Mouse (Mus musculus) forebrain, embryonic 11.5 days (tissue): ENCODE results near the gene Cyb5r1. TPM values are rescaled to one million over a fixed set of nuclear protein-coding genes. Genes with fewer than 3 reads are reported as not detected.
"Not testable (repeated sequence)": the region's sequence is repeated elsewhere in the genome, so short reads cannot be mapped to it uniquely, and the experiment has no call there.

ENCODE experiments used
- ATAC-seq: fragments of 200-750 bp; cut with Nextera tagmentation; replicated peaks from 2 replicates; pipeline ENCODE4 v1.8.0; 2017; ENCODE audit warnings: moderate TSS enrichment; ENCODE audit not compliant: low FRiP score
- DNase-seq: peaks from one replicate; pipeline ENCODE4 v3.0.0-alpha.2; 2017; ENCODE audit warnings: low spot score
- H3K27ac ChIP-seq: fragments of 300-500 bp; sonication (generic); 2 replicates; pipeline ENCODE4 v1.5.1; 2014; ENCODE audit warnings: low read depth, low read length
- H3K27me3 ChIP-seq: fragments of 300-500 bp; sonication (generic); 2 replicates; pipeline ENCODE4 v1.6.1; 2014; ENCODE audit warnings: mild to moderate bottlenecking, low read length, mixed read lengths; ENCODE audit not compliant: control insufficient read depth, insufficient read depth
- H3K36me3 ChIP-seq: fragments of 300-500 bp; sonication (generic); 2 replicates; pipeline ENCODE4 v1.6.1; 2014; ENCODE audit warnings: mild to moderate bottlenecking, low read length, moderate library complexity, mixed read lengths; ENCODE audit not compliant: control insufficient read depth, insufficient read depth
- H3K4me1 ChIP-seq: fragments of 300-500 bp; sonication (generic); replicated peaks from 2 replicates; pipeline ENCODE4 v1.6.1; 2014; ENCODE audit warnings: low read length, mixed read lengths; ENCODE audit not compliant: control insufficient read depth, insufficient read depth
- H3K4me2 ChIP-seq: fragments of 300-500 bp; sonication (generic); 2 replicates; pipeline ENCODE4 v1.6.1; 2014; ENCODE audit warnings: low read depth, mild to moderate bottlenecking, low read length, moderate library complexity, mixed read lengths; ENCODE audit not compliant: severe bottlenecking
- H3K4me3 ChIP-seq: fragments of 300-500 bp; sonication (generic); 2 replicates; pipeline ENCODE4 v1.5.1; 2014; ENCODE audit warnings: low read depth, low read length
- H3K9ac ChIP-seq: fragments of 300-500 bp; sonication (generic); 2 replicates; pipeline ENCODE4 v1.6.1; 2014; ENCODE audit warnings: low read length
- H3K9me3 ChIP-seq: fragments of 300-500 bp; sonication (generic); 2 replicates; pipeline ENCODE4 v1.6.1; 2016; ENCODE audit warnings: low read length, mixed read lengths; ENCODE audit not compliant: control insufficient read depth
- WGBS: fragments of 180-500 bp; shearing (Covaris S2); extraction: QIAGEN DNeasy Blood & Tissue Kit; methylation state at CpG from one replicate; pipeline ENCODE4 v1.1.7; 2014; 5-methylcytosine and 5-hydroxymethylcytosine counted together
- polyA plus RNA-seq: library from polyadenylated mRNA; unstranded; fragments of >200 nt; fragmentation: Nextera tagmentation; extraction: Ambion mirVana; gene quantifications from 2 replicates; pipeline ENCODE4 v1.2.1, GENCODE M21; 2014

The Cyb5r1 gene
- polyA plus RNA-seq, 1 experiment from 2014 or later: 25.8 TPM

DNA sequence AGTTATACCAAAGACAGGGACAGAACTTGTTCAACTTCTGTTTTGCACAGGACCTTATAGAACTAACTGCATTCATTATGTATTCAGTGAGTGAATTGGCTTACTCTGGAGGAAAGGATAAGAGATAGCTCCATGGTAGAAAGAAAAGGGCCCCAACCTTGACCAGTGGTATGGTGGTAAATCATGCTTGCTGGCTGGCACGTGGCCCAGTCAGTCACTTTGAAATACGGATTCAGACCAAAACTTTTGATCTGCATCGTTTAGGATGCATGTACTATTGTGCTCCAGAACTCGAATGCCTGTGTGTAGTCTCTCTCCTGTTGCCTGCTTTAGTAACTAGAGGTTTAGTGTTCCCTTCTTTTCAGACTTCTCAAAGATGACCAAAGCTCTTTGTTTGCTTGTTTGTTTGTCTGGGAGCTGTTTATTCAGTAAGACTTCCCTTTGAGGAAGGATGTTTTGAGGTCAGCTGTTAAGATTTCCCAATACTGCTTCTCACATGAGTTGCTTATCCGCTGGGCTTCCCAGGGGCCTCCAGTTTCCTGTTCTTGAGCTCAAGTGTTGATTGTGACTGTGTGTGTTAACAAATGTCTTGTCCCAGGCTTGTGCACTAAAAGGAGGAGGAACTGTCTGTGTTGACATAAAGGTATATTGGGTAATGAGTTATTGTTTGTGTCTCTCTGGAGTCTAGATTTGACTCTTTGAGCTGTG is 14.5 kb downstream of the Cyb5r1 start:
- no peak for ATAC-seq
- H3K4me3 ChIP-seq: no peak overlapping the region
- no peak overlapping the region for H3K27ac ChIP-seq
- no peak overlapping the region for H3K4me2 ChIP-seq
- H3K4me1 ChIP-seq: peaks cover 11% of the 10 kb centered on the region; the same call in 1 of the 2 replicates
- DNase-seq: no peak
- no peaks in the 10 kb centered on the region for H3K9me3 ChIP-seq
- WGBS: 74% methylated on average over 5 of the region's 5 CpGs
- H3K36me3 ChIP-seq: no peaks in the 10 kb centered on the region; the same call in none of the 2 replicates
- H3K9ac ChIP-seq: no peak overlapping the region
- H3K27me3 ChIP-seq: no peaks in the 10 kb centered on the region

DNA sequence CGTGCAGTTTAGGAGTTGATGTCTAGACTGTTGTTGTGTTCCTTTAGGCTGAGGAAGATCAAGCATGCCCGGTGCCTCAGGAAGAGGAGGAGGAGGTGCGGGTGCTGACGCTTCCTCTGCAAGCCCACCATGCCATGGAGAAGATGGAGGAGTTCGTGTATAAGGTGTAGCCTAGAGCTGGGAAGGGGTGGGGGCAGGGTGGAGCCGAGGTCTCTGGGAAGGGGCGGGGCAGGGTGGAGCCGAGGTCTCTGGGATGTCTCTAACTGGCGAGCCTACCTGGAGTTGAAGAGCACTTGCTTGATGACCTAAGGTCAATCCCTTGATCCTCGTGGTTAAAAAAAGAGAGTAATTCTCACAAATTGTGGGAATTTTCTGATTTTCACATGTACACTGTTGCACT is 18.6 kb downstream of the Cyb5r1 start:
- H3K9ac ChIP-seq: no peak overlapping the region
- 78% methylated on average over 10 of the region's 10 CpGs for WGBS
- ATAC-seq: no peak
- H3K4me2 ChIP-seq: no peak overlapping the region
- H3K27me3 ChIP-seq: no peaks in the 10 kb centered on the region
- H3K4me1 ChIP-seq: 0 out of 2 replicates have a peak, but pooled peaks cover 2% of the 10 kb centered on the region
- H3K9me3 ChIP-seq: no peaks in the 10 kb centered on the region
- H3K27ac ChIP-seq: no peak overlapping the region
- DNase-seq: no peak
- no peak overlapping the region for H3K4me3 ChIP-seq
- H3K36me3 ChIP-seq: peaks cover 15% of the 10 kb centered on the region

DNA sequence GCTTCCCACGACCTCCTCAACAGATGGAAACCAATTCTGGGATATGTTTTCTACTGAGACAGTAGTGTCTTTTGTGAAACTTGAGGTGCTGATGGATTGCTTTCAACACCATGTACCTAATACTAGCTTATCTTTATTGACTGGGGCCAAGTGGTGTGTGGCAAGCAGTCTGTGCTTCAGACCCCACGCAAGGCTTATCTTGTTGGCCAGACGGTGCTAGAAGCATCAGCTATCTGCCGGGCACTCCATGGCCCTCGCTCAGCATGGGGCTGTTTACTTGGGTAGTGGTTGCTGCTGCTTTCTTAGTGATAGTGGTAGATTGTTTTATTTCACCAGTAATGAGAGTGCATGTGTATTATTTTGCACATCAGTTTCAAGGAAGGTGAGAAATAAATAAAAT is 20.9 kb downstream of the Cyb5r1 start:
- ATAC-seq: no peak
- H3K36me3 ChIP-seq: peaks cover 15% of the 10 kb centered on the region
- 90% methylated on average over 5 of the region's 5 CpGs for WGBS

DNA sequence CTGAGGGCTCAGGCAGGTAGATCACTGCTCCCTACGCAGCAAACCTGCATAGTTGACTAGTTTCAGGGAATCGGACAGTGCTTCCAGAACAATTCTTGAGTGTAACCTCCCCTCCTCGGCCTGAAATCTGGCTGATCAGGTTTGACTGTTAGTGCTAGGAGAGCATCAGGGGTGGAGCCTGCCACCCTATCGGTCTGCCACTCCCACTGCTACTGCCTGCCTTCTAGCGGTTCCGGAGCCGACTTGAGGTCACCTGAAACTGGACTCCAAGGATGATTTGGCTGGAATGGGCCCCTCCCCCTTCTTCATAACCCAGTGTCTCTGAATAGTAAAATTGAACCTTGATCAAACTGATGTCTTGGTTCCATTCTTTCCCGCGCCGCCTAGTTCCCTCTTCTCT is 27.6 kb downstream of the Cyb5r1 start:
- no peaks in the 10 kb centered on the region for H3K9me3 ChIP-seq
- H3K36me3 ChIP-seq: peaks cover 10% of the 10 kb centered on the region
- no peak for DNase-seq
- no peak overlapping the region for H3K9ac ChIP-seq
- H3K27me3 ChIP-seq: no peaks in the 10 kb centered on the region
- no peak for ATAC-seq
- no peak overlapping the region for H3K4me3 ChIP-seq
- no peak overlapping the region for H3K27ac ChIP-seq
- no peaks in the 10 kb centered on the region for H3K4me1 ChIP-seq
- 85% methylated on average over 10 of the region's 10 CpGs for WGBS
- no peak overlapping the region for H3K4me2 ChIP-seq

More for the DNA sequence above, 20.9 kb downstream of the Cyb5r1 start:
- H3K9me3 ChIP-seq: no peaks in the 10 kb centered on the region
- no peaks in the 10 kb centered on the region for H3K27me3 ChIP-seq
- H3K4me1 ChIP-seq: no peaks in the 10 kb centered on the region
- H3K4me2 ChIP-seq: no peak overlapping the region
- no peak overlapping the region for H3K9ac ChIP-seq
- no peak overlapping the region for H3K4me3 ChIP-seq
- DNase-seq: no peak
- no peak overlapping the region for H3K27ac ChIP-seq

DNA sequence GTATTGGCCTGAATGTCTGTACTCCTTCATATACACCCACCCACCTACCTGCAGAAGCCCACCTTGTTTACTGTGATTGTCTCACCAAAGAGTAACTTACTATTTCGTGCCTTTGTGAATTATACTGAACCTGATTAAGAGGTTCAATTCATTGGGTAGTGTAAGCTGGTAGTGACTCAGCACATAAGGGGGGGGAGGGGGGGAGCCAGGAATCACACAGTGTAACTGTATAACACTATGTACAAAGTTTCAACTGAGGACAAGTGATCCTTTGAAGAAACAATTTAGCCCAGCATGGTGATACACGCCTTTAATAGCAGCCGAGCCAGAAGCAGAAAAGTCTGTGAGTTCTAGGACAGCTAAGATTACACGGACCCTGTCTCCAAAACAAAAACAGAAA is 28.1 kb downstream of the Cyb5r1 start:
- DNase-seq: no peak
- Histone ChIP-seq H3K4me3 (no peak overlapping the region), H3K36me3 (peaks cover 5% of the 10 kb centered on the region), H3K9ac (no peak overlapping the region), H3K27me3 (no peaks in the 10 kb centered on the region), H3K27ac (no peak overlapping the region), H3K4me2 (no peak overlapping the region), H3K4me1 (no peaks in the 10 kb centered on the region), H3K9me3 (no peaks in the 10 kb centered on the region)
- no peak for ATAC-seq
- WGBS: 95% methylated on average over 4 of the region's 4 CpGs

DNA sequence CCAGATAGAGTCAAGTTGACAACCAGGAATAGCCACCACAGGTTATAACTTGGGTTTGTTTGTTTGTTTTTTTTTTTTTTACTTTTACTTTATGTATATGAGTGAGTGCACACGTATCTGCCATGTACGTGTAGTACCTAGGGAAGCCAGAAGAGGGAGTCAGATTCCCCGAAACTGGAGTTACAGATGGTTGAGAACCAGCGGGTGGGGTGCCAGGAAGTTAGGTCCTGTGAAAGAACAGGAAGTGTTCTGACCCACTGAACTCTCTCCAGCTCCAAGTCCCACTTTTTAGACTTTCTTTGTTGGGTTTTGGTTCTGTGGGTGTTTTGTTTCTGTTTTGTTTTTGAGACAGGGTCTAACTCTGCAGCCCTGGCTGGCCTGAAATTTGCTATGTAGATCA is 30.1 kb downstream of the Cyb5r1 start:
- WGBS: 28% methylated on average over 4 of the region's 4 CpGs
- DNase-seq (no peak), ATAC-seq (no peak)

DNA sequence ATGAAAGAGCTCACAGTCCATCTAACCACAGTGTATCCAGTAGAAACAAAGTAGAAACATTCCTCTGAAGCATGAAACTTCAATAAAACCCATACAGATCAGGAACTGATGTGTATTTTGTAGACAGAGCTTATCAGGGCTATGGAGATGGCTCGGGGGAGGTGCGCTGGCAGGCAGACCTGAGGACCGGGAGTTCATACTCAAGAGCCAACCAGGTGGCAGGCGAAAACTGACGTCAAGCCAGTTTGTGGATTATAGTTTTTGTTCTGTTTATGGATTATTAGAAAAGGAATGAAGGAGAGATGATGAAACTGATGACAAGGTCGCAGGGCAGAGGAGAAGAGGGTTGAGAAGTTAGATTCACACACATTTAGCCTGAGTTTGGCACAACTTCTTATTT is 35.1 kb downstream of the Cyb5r1 start:
- Histone ChIP-seq H3K9ac (no peak overlapping the region), H3K36me3 (no peaks in the 10 kb centered on the region), H3K27me3 (no peaks in the 10 kb centered on the region), H3K9me3 (no peaks in the 10 kb centered on the region), H3K4me2 (no peak overlapping the region), H3K27ac (no peak overlapping the region), H3K4me3 (no peak overlapping the region), H3K4me1 (no peaks in the 10 kb centered on the region)
- 91% methylated on average over 6 of the region's 6 CpGs for whole genome bisulfite sequencing
- DNase-seq (peak; percentile 18), ATAC-seq (no peak)

More for the DNA sequence above, 30.1 kb downstream of the Cyb5r1 start:
- H3K4me3 ChIP-seq: no peak overlapping the region
- H3K9me3 ChIP-seq: no peaks in the 10 kb centered on the region
- H3K4me1 ChIP-seq: no peaks in the 10 kb centered on the region
- peaks cover 3% of the 10 kb centered on the region; the same call in 1 of the 2 replicates for H3K36me3 ChIP-seq
- no peak overlapping the region for H3K9ac ChIP-seq
- no peak overlapping the region for H3K27ac ChIP-seq
- no peaks in the 10 kb centered on the region for H3K27me3 ChIP-seq
- no peak overlapping the region for H3K4me2 ChIP-seq

DNA sequence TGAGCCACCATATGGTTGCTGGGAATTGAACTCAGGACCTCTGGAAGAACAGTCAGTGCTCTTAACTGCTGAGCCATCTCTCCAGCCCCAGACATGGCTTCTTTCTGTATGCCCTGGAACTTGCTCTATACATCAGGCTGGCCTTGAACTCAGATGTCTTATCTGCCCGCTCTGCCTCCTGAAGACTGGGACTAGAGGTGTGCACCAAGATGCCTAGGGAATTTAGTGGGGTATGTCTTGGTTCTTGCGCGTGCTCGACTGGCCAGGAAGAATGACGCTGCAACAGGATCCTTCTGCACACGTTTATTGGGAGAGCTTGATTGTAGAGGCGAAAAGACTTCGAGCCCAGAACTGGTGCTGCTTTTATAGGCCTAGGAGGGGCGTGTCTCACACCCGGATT is 36.4 kb downstream of the Cyb5r1 start:
- H3K9ac ChIP-seq, H3K4me1 ChIP-seq, H3K27me3 ChIP-seq, H3K36me3 ChIP-seq, H3K9me3 ChIP-seq, H3K4me2 ChIP-seq, H3K27ac ChIP-seq, H3K4me3 ChIP-seq, DNase-seq, ATAC-seq: not testable (repeated sequence)
- 96% methylated on average over 6 of the region's 10 CpGs for WGBS

DNA sequence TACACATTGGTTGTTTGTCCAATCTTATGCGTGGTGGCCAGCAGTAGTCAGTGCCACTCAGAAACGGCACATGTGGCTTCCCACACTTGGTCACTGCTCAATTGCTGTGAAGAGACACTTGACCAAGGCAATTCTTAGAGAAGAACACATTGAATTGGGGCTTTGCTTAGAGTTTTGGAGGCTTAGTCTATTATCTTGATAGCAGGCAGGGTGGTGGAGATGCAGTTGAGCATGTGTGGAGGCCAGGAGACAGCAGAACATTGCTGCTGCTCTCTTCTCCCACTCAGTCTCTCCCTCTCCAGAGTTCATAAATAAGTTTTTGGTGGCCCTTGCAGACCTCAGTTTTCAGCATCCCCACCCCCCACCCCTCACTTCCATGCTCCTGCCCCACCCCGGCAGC is 37.0 kb downstream of the Cyb5r1 start:
- ATAC-seq (no peak), DNase-seq (no peak)
- no peaks in the 10 kb centered on the region for H3K36me3 ChIP-seq
- H3K4me1 ChIP-seq: no peaks in the 10 kb centered on the region
- H3K4me2 ChIP-seq: no peak overlapping the region
- no peak overlapping the region for H3K4me3 ChIP-seq
- no peaks in the 10 kb centered on the region for H3K9me3 ChIP-seq
- H3K9ac ChIP-seq: no peak overlapping the region
- WGBS: 97% methylated on average over 3 of the region's 3 CpGs
- no peak overlapping the region for H3K27ac ChIP-seq
- no peaks in the 10 kb centered on the region for H3K27me3 ChIP-seq
